Mouse (Mus musculus): ENCODE measurements around the gene Gab2.

Gab2 gene

GRCm38 (mm10) chr7:97347464-97347863 is 266.1 kb downstream of the Gab2 start:
- peak in 1 of 2 experiments; percentile 20 for DNase-seq

DNA sequence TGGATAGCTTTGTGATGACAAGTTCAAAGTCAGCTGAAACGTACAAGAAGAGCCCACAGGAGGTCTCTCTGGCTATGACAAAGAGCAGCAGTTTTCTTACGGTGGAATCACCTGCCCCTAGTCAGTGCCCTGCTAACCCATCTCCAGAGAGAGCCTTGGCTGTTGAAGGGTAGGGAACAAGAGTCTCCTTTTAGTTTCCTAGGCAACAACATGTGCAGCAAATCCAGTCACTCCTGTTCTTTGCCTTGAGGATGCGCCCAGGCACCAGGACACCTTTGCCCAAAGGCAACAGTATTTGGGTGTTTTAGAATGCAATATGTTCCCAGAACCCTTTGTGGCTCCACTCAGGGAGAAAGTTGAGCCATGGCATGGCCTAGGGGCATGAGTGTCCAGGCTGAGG is 266.9 kb downstream of the Gab2 start:
- no peak for DNase-seq

- no peak for DNase-seq
These were observed 267.4 kb downstream of the Gab2 start for GRCm38 (mm10) chr7:97348836-97349235.

- peak in 1 of 2 experiments; percentile 18 for DNase-seq
These were observed 268.1 kb downstream of the Gab2 start for GRCm38 (mm10) chr7:97349438-97349837.

DNA sequence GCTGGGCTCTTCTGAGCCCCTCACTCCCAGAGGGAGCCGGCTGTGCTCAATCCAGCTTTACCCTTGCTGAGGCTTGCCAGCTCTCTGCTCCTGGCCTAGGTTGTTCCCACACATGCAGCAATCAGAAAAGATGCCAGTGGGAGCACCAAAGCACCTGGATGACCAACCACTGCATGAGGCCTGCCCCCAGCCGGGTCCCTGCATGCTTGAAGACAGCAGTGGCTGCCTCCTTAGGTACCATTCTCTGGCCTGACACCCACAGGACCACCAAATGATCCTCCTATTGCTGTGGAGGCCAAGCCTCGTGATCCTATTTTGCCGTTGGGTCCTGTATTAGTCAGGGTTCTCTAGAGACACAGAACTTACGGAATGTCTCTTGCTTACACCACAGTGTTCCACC is 269.5 kb downstream of the Gab2 start:
- DNase-seq: no peak

GRCm38 (mm10) chr7:97351792-97352513 is 270.6 kb downstream of the Gab2 start:
- no peak for DNase-seq

- no peak for DNase-seq
These were observed 272.0 kb downstream of the Gab2 start for GRCm38 (mm10) chr7:97353356-97353755.

DNA sequence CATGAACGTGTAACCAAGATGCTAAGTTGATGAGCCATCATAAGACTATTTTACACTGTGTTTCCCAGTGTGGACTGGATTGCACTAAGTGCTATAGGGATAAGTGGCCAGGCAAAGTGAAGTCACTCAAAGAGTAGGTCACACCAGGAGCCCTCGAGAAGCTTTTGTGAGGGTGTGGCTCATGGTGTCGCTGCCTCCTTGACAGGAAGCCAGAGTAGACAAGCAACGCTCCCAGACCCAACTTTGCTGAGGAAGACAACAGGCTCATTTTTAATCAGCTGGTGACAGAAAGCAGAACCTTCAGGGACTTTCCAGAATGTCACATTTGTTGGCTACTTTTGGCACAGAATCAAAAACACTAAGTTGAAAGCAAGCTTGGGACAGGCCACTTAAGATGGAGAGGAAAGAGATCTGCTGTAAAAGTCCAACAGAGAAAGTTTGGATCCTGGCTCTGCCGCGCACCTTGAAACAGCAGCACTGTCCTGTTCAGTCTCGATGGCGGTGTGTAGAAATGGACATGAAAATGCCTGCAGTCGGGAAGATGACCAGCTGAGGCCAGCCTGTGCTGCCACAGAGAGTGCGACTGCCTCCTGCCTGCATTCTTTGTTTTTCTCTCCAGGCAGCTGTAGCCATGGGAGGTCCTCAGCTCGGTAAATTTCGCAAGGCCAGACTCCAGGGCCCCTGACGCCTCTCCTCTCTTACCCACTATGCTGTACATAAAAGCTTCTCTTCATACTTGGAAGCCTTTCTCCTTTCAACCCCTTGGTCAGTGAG is 273.9 kb downstream of the Gab2 start:
- DNase-seq: peak in 1 of 2 experiments; percentile 37

DNA sequence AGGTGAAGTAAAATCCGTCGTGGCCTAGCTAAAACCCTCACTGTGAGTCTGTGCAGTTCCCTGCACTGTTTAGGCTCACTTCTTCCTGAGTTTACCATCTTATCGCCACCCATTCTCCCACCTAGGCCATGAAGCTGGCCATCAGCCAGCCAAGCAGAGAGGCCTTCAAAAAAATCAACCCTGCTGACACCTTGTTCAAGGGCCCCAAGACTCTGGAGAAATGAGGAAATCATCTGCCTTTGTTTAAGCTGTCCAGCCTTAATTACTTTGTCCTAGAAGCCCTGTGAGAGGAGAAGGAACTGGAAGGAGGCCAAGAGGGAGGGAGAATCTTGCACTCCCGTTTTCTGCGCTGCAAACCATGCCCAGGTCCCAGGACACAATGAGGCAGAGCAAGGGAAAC is 274.9 kb downstream of the Gab2 start:
- DNase-seq: peak in 1 of 2 experiments; percentile 21

DNA sequence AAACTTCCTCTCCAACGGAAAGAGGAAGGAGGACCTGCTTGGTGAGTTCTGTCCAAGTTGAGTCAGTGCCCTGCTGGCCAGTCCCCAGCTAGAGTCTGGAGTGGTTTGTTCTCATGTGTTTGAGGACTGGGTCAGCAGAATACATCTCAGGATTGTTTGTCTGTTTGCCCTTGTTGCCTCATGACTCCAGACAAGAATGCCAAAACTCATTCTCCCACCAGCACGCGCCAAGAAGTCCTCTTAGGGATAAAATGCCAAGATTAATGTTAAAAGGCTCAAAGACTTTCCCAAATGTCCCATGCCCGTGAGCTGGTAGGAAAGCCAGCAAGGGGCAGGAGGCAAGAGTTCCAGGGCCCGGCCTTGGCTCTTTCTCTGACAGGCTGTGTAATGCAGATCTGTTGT is 275.5 kb downstream of the Gab2 start:
- peak in 1 of 2 experiments; percentile 50 for DNase-seq

DNA sequence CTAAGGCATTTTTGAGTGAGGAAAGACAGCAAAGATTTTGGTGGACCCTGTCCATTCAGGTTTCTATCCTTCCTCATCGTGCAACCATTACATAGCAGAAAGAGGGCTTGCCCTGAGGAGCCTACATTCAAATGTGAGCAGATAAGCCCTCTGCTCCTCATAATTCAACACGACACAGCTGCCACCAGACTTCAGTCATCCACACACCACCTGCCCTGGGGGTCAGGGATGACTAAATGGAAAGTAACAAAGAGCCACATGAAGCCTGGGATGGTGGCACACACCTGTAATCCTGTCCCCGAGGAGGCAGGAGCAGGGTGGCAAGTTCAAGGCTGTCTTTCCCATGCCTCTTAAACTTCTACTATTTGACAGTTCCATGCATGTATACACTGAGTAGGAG is 276.5 kb downstream of the Gab2 start:
- DNase-seq: no peak

GRCm38 (mm10) chr7:97358347-97358746 is 277.0 kb downstream of the Gab2 start:
- no peak for DNase-seq

Data from kidney, postnatal 25 days (tissue).